Mouse (Mus musculus): ENCODE measurements at regions not wholly inside any gene's neighbourhood (a gene's known extent, or its start where the extent isn't known, plus 50 kb on each side); places are given as distances from the start of the nearest gene placed in this dataset.

- no peak for TF ChIP-seq NANOG (IDR thresholded peaks at IDR 0.05; ENCODE audit: borderline replicate concordance, low read length)
- TF ChIP-seq POU5F1 (IDR thresholded peaks at IDR 0.05; ENCODE audit: borderline replicate concordance, low read length): no peak
- TF ChIP-seq CTCF (conservative IDR thresholded peaks at IDR 0.05; ENCODE audit: low read length): no peak
- no peaks in the 10 kb centered on the region for H3K36me3 ChIP-seq (ENCODE audit: insufficient read depth, low read length)
- H3K4me3 ChIP-seq (replicated peaks; ENCODE audit: low read length): no peak overlapping the region
Observed at GRCm38 (mm10) chr2:144188076-144188475, 82.4 kb upstream of the Mgme1 start.

DNA sequence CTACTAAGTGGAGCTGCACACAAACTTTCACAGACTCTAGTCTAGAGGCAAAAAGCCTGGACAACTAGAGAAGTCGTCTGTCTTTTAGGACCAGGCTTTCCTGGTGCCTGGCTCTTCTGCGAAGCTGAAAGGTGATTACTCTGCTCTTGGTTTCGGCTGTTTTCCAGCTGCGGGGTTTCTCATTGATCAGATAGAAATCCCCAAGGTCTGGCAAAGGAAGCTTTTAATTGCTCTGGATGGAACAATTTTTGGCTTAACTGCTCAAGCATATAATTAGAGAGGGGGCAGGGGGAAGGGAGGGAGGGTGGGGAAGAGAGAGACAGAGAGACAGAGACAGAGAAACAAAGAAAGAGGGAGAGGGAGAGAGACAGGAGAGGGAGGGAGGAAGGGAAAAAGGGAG is 82.0 kb upstream of the Mgme1 start:
- Histone ChIP-seq H3K9me3 (ENCODE audit: low read length) (no peaks in the 10 kb centered on the region), H3K4me3 (replicated peaks; ENCODE audit: low read length) (no peak overlapping the region), H3K4me1 (replicated peaks; ENCODE audit: low read depth, low read length) (peaks cover 34% of the 10 kb centered on the region), H3K36me3 (ENCODE audit: insufficient read depth, low read length) (no peaks in the 10 kb centered on the region), H3K27me3 (ENCODE audit: insufficient read depth, low read length) (no peaks in the 10 kb centered on the region; the same call in 1 of the 2 replicates)
- TF ChIP-seq POU5F1 (IDR thresholded peaks at IDR 0.05; ENCODE audit: borderline replicate concordance, low read length) (no peak), CTCF (conservative IDR thresholded peaks at IDR 0.05; ENCODE audit: low read length) (no peak), NANOG (IDR thresholded peaks at IDR 0.05; ENCODE audit: borderline replicate concordance, low read length) (no peak)

More at GRCm38 (mm10) chr2:144188076-144188475, 82.4 kb upstream of the Mgme1 start:
- peaks cover 34% of the 10 kb centered on the region for H3K4me1 ChIP-seq (replicated peaks; ENCODE audit: low read depth, low read length)
- no peaks in the 10 kb centered on the region; the same call in 1 of the 2 replicates for H3K27me3 ChIP-seq (ENCODE audit: insufficient read depth, low read length)
- H3K9me3 ChIP-seq (ENCODE audit: low read length): no peaks in the 10 kb centered on the region

DNA sequence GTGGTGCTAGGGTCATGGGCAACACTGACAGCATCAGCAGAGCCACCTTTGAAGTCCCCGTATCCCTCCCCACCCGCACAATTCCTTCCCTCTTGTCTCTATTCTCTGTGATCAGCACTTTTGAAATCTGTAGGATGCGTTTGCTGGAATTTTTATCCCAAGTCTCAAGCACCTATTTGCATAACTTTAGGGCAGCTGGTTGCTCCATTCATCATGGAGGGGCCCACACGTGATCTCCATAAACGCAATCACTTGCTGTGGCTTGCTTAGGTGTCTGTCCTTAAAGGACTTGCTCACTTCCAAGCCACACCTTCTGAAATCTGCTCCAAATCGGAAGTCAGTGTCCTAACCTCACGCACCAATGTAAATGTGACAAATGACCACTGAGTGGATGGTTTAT is 80.7 kb upstream of the Mgme1 start:
- Histone ChIP-seq H3K27me3 (ENCODE audit: insufficient read depth, low read length) (no peaks in the 10 kb centered on the region; the same call in 1 of the 2 replicates), H3K36me3 (ENCODE audit: insufficient read depth, low read length) (no peaks in the 10 kb centered on the region), H3K4me1 (replicated peaks; ENCODE audit: low read depth, low read length) (peaks cover 34% of the 10 kb centered on the region), H3K9me3 (ENCODE audit: low read length) (no peaks in the 10 kb centered on the region), H3K4me3 (replicated peaks; ENCODE audit: low read length) (no peak overlapping the region)
- no peak for TF ChIP-seq CTCF (conservative IDR thresholded peaks at IDR 0.05; ENCODE audit: low read length)
- no peak for TF ChIP-seq POU5F1 (IDR thresholded peaks at IDR 0.05; ENCODE audit: borderline replicate concordance, low read length)
- no peak for TF ChIP-seq NANOG (IDR thresholded peaks at IDR 0.05; ENCODE audit: borderline replicate concordance, low read length)

GRCm38 (mm10) chr2:144191018-144191417 is 79.4 kb upstream of the Mgme1 start:
- no peaks in the 10 kb centered on the region for H3K9me3 ChIP-seq (ENCODE audit: low read length)
- H3K4me1 ChIP-seq (replicated peaks; ENCODE audit: low read depth, low read length): peaks cover 40% of the 10 kb centered on the region
- TF ChIP-seq POU5F1 (IDR thresholded peaks at IDR 0.05; ENCODE audit: borderline replicate concordance, low read length) (no peak), CTCF (conservative IDR thresholded peaks at IDR 0.05; ENCODE audit: low read length) (no peak), NANOG (IDR thresholded peaks at IDR 0.05; ENCODE audit: borderline replicate concordance, low read length) (no peak)
- H3K27me3 ChIP-seq (ENCODE audit: insufficient read depth, low read length): peaks cover 3% of the 10 kb centered on the region
- no peaks in the 10 kb centered on the region for H3K36me3 ChIP-seq (ENCODE audit: insufficient read depth, low read length)
- peak overlapping the region; percentile 29; the same call in 1 of the 2 replicates for H3K4me3 ChIP-seq (replicated peaks; ENCODE audit: low read length)

DNA sequence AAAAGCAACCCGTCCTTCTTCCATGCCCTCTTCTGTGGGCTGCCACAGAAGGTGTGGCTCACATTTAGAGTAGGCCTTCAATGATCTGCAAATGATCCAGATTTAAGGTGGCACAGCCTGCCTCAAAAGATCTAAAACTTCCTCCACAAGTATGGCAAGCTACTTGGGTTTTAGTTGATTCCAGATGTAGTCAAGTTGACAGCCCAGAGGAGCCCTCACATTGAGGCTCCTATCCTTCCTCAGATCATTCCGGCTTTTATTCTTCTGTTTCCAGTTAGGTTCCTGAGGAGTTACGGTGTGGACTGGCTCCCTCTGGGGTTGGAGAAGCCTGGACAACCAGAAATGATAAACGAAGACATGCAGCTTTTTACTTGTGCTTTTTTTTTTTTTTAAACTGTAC is 78.8 kb upstream of the Mgme1 start:
- H3K27me3 ChIP-seq (ENCODE audit: insufficient read depth, low read length): peaks cover 3% of the 10 kb centered on the region
- TF ChIP-seq POU5F1 (IDR thresholded peaks at IDR 0.05; ENCODE audit: borderline replicate concordance, low read length) (no peak), NANOG (IDR thresholded peaks at IDR 0.05; ENCODE audit: borderline replicate concordance, low read length) (no peak), CTCF (conservative IDR thresholded peaks at IDR 0.05; ENCODE audit: low read length) (no peak)

GRCm38 (mm10) chr2:144192428-144192827 is 78.0 kb upstream of the Mgme1 start:
- H3K27me3 ChIP-seq (ENCODE audit: insufficient read depth, low read length): peaks cover 3% of the 10 kb centered on the region
- H3K36me3 ChIP-seq (ENCODE audit: insufficient read depth, low read length): no peaks in the 10 kb centered on the region
- H3K4me1 ChIP-seq (replicated peaks; ENCODE audit: low read depth, low read length): peaks cover 43% of the 10 kb centered on the region

More for the DNA sequence above, 78.8 kb upstream of the Mgme1 start:
- no peaks in the 10 kb centered on the region for H3K36me3 ChIP-seq (ENCODE audit: insufficient read depth, low read length)
- H3K4me1 ChIP-seq (replicated peaks; ENCODE audit: low read depth, low read length): peaks cover 38% of the 10 kb centered on the region
- H3K9me3 ChIP-seq (ENCODE audit: low read length): no peaks in the 10 kb centered on the region
- no peak overlapping the region for H3K4me3 ChIP-seq (replicated peaks; ENCODE audit: low read length)

GRCm38 (mm10) chr2:144195851-144196250 is 74.6 kb upstream of the Mgme1 start:
- H3K36me3 ChIP-seq (ENCODE audit: insufficient read depth, low read length): no peaks in the 10 kb centered on the region
- H3K27me3 ChIP-seq (ENCODE audit: insufficient read depth, low read length): peaks cover 3% of the 10 kb centered on the region
- TF ChIP-seq POU5F1 (IDR thresholded peaks at IDR 0.05; ENCODE audit: borderline replicate concordance, low read length): no peak
- H3K4me1 ChIP-seq (replicated peaks; ENCODE audit: low read depth, low read length): peaks cover 30% of the 10 kb centered on the region
- H3K9me3 ChIP-seq (ENCODE audit: low read length): no peaks in the 10 kb centered on the region
- H3K4me3 ChIP-seq (replicated peaks; ENCODE audit: low read length): peak overlapping the region; percentile 62

More at GRCm38 (mm10) chr2:144192428-144192827, 78.0 kb upstream of the Mgme1 start:
- Histone ChIP-seq H3K4me3 (replicated peaks; ENCODE audit: low read length) (no peak overlapping the region), H3K9me3 (ENCODE audit: low read length) (no peaks in the 10 kb centered on the region)
- TF ChIP-seq CTCF (conservative IDR thresholded peaks at IDR 0.05; ENCODE audit: low read length): no peak

DNA sequence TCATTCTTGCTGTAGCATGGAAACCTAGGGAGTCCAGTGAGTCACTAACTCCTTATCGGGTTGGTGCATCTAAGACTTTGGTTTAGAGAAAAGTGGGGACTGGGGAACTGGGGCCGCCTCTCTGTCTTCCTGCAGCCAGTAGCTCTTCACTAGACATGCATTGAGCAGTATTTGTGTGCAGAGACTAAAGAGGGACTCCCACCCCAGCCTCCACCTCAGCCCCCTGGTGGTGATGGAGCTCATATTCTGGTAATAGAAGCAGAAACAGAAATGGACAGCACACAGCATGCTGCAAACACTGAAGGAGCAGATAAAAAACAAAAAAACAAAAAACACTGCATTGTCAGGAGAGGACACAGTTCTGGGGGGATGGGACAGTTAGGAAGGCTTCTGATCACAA is 73.3 kb upstream of the Mgme1 start:
- no peak for TF ChIP-seq NANOG (IDR thresholded peaks at IDR 0.05; ENCODE audit: borderline replicate concordance, low read length)
- 0 out of 2 replicates have a peak, but pooled peaks have one; percentile 24 for TF ChIP-seq CTCF (conservative IDR thresholded peaks at IDR 0.05; ENCODE audit: low read length)
- no peak for TF ChIP-seq POU5F1 (IDR thresholded peaks at IDR 0.05; ENCODE audit: borderline replicate concordance, low read length)
- peaks cover 3% of the 10 kb centered on the region for H3K27me3 ChIP-seq (ENCODE audit: insufficient read depth, low read length)
- H3K9me3 ChIP-seq (ENCODE audit: low read length): no peaks in the 10 kb centered on the region
- peaks cover 23% of the 10 kb centered on the region for H3K4me1 ChIP-seq (replicated peaks; ENCODE audit: low read depth, low read length)
- H3K36me3 ChIP-seq (ENCODE audit: insufficient read depth, low read length): no peaks in the 10 kb centered on the region
- H3K4me3 ChIP-seq (replicated peaks; ENCODE audit: low read length): no peak overlapping the region

DNA sequence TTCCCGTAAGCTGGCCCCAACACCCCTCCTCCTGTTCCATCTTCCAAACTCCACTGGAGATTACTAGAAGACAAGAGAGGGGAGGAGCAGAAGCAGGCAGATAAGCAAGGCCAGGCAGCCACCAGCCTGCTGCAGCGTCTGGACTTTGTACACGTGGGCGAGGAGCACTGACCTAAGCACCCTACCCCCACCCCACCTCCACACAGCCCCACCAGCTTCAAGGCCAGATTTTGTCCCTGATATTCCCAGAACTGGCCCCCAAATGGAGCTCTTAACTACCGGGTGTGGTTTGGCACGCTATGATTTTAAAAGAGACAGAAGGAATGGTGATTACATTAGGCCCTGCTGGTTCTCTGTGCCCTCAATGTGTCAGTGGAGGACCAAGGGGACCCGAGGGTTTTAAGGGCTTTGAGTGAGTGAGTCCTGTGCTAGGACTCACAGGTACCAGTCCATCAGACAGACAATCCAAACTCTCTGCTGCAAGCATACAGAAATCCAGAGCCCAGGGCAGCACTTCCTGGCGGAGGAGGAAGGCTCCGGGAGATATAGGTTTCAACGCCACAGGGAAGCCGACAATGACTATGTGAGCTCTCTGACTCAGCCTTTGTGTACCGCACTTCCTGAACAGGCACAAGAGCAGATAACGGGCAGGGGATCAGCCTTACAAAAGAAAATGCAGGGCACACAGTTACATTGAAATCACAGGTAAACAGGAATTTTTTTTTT is 72.0 kb upstream of the Mgme1 start:
- Histone ChIP-seq H3K27me3 (ENCODE audit: insufficient read depth, low read length) (peaks cover 3% of the 10 kb centered on the region), H3K36me3 (ENCODE audit: insufficient read depth, low read length) (no peaks in the 10 kb centered on the region), H3K4me3 (replicated peaks; ENCODE audit: low read length) (no peak overlapping the region), H3K4me1 (replicated peaks; ENCODE audit: low read depth, low read length) (peaks cover 23% of the 10 kb centered on the region), H3K9me3 (ENCODE audit: low read length) (no peaks in the 10 kb centered on the region)
- TF ChIP-seq CTCF (conservative IDR thresholded peaks at IDR 0.05; ENCODE audit: low read length) (no peak), NANOG (IDR thresholded peaks at IDR 0.05; ENCODE audit: borderline replicate concordance, low read length) (no peak), POU5F1 (IDR thresholded peaks at IDR 0.05; ENCODE audit: borderline replicate concordance, low read length) (no peak)
